In the genomic region with DNA sequence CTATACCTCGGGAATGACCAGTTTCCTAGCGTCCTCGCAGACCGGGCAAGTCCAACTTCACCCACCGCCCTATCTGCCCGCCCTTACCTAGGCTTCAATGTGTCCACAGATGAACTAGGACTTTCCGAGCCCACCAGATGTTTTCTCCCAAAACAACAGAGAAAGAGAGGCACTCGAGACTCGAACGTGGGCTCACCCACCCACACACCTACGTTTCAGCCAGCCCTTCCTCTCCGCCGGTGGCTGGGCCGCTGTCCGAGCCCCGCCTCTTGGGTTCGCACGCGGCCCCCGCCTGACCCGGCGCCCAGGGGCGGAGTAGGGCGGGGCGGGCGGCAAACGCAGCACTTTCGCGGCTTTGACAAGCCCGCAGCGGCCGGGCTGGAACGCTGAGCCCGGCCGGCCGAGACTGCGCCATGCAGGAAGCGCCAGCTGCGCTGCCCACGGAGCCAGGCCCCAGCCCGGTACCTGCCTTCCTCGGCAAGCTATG, we compare ENCODE assay signal across 8 mouse cellular contexts. TPM values are rescaled to one million over a fixed set of nuclear protein-coding genes. Genes with fewer than 3 reads are reported as not detected.
DNase-seq lines count a peak whose midpoint lies in the region; ATAC-seq and TF ChIP-seq lines count a peak whose summit lies in the region.

TSS of gene Hsf4 (plus strand) at position 341 of the 487 bp plus-strand sequence.

- intact Hi-C loops in heart, adult 2 months (cut with DNase I) = loop anchor here (10.0 kb wide), 1 partner anchor 615 kb away; no protein-coding TSS in a partner anchor

- peaks cover 3% of the 10 kb centered on the region for H3K4me1 ChIP-seq in heart, adult 2 months (ENCODE audit: control insufficient read depth, insufficient read depth, low read length)
- peaks cover 3% of the 10 kb centered on the region; the same call in 1 of the 2 replicates for H3K4me1 ChIP-seq in kidney, adult 2 months (ENCODE audit: control insufficient read depth, insufficient read depth, low read length)
- H3K4me1 ChIP-seq in lung, embryonic 15.5 days = peaks cover 44% of the 10 kb centered on the region

- no peak for TF ChIP-seq EP300 in heart, adult 2 months (IDR thresholded peaks at IDR 0.05; ENCODE audit: insufficient read depth, low read depth, low read length)

- no peak for TF ChIP-seq CTCF in heart, adult 2 months (IDR thresholded peaks at IDR 0.05)
- no peak for TF ChIP-seq CTCF in kidney, adult 2 months (conservative IDR thresholded peaks at IDR 0.05; ENCODE audit: insufficient read depth, insufficient read length, low read depth, low read length)

- H3K4me3 ChIP-seq in heart, adult 2 months = peak within 1 kb of the TSS; percentile 45
- H3K4me3 ChIP-seq in kidney, adult 2 months (ENCODE audit: insufficient read depth, low read depth, low read length) = peak within 1 kb of the TSS; percentile 56
- H3K4me3 ChIP-seq in lung, embryonic 15.5 days = peak within 1 kb of the TSS; percentile 45

- 2% methylated on average over 42 of the region's 42 CpGs for WGBS in heart, adult 2 months
- WGBS in kidney, adult 2 months = 2% methylated on average over 42 of the region's 42 CpGs
- under 1% methylated on average over 42 of the region's 42 CpGs for WGBS in lung, embryonic 15.5 days

- no peaks in the 10 kb centered on the region for H3K36me3 ChIP-seq in heart, adult 2 months (ENCODE audit: control insufficient read depth, insufficient read depth, low read length)
- H3K36me3 ChIP-seq in kidney, adult 2 months (ENCODE audit: control insufficient read depth, insufficient read depth, low read length) = peaks cover 1% of the 10 kb centered on the region
- H3K36me3 ChIP-seq in lung, embryonic 15.5 days = no peaks in the 10 kb centered on the region

- no peaks in the 10 kb centered on the region for H3K27me3 ChIP-seq in heart, adult 2 months (ENCODE audit: control insufficient read depth, insufficient read depth, low read length)
- H3K27me3 ChIP-seq in kidney, adult 2 months (replicated peaks; ENCODE audit: control insufficient read depth, insufficient read depth, low read length) = no peaks in the 10 kb centered on the region
- peaks cover 78% of the 10 kb centered on the region for H3K27me3 ChIP-seq in lung, embryonic 15.5 days

- H3K9ac ChIP-seq in heart, adult 2 months (ENCODE audit: low read depth, low read length) = peak within 1 kb of the TSS; percentile 86
- peak within 1 kb of the TSS; percentile 28 for H3K9ac ChIP-seq in lung, embryonic 15.5 days

- ATAC-seq in lung, embryonic 15.5 days (ENCODE audit: borderline replicate concordance, extremely low read depth, low FRiP score, low TSS enrichment) = peak; percentile 33; the same call in 1 of the 2 replicates

- no peaks in the 10 kb centered on the region for H3K79me2 ChIP-seq in heart, adult 2 months (replicated peaks; ENCODE audit: control insufficient read depth, insufficient read depth, low read length)

- H3K27ac ChIP-seq in heart, adult 2 months = peak within 1 kb of the TSS; percentile 75
- peak within 1 kb of the TSS; percentile 59 for H3K27ac ChIP-seq in kidney, adult 2 months (ENCODE audit: insufficient read depth, low read depth, low read length)
- no peak within 1 kb of the TSS for H3K27ac ChIP-seq in lung, embryonic 15.5 days

- peak; percentile 47; the same call in 1 of the 2 replicates for TF ChIP-seq POLR2A in heart, adult 2 months (IDR thresholded peaks at IDR 0.05; ENCODE audit: insufficient read depth, low read depth, low read length)
- no peak for TF ChIP-seq POLR2A in kidney, adult 2 months (IDR thresholded peaks at IDR 0.05; ENCODE audit: low read depth, low read length)

- H3K4me2 ChIP-seq in lung, embryonic 15.5 days = peak within 1 kb of the TSS; percentile 91

- peak; percentile 77 for DNase-seq in cerebellum, adult 11-12 months
- DNase-seq in cerebellum, postnatal 4 days (ENCODE audit: low spot score in 2 of 2) = no peak
- peak; percentile 50 to 62 for DNase-seq in urinary bladder, adult 18-20 months (ENCODE audit: low spot score in 2 of 2)
- DNase-seq in urinary bladder, postnatal 4 days (ENCODE audit: low spot score in 2 of 2) = no peak
- peak; percentile 85 to 87 for DNase-seq in heart, adult 2 months
- DNase-seq in kidney, adult 2 months = peak; percentile 84
- peak; percentile 63 for DNase-seq in right cerebral cortex, postnatal 25 days

- H3K9me3 ChIP-seq in lung, embryonic 15.5 days = no peaks in the 10 kb centered on the region

RNA-seq across cellular contexts. Expression of gene Hsf4, which starts in this region (rescaled TPM):
- total RNA-seq in heart, adult 2 months (2021) = 1 to 10 TPM; 2.7 to 3.9 TPM
- polyA plus RNA-seq in heart, adult 2 months (2012; rRNA removed) = 4.3 and 5.4 TPM in 2 replicates
- 2.1 and 2.7 TPM in 2 replicates for polyA plus RNA-seq in kidney, adult 2 months (2012; rRNA removed)
- 0.61 and 0.69 TPM in 2 replicates for polyA plus RNA-seq in lung, embryonic 15.5 days (2015; fragmentation: Nextera tagmentation; extraction: Ambion mirVana)

Comparison
In these comparisons a context has a peak if more than half of its experiments do, and no peak if none do; other contexts are left out.
1. DNase-seq: peak in cerebellum, adult 11-12 months (single experiment), urinary bladder, adult 18-20 months (2 of 2), heart, adult 2 months (2 of 2), kidney, adult 2 months (single experiment) and right cerebral cortex, postnatal 25 days (single experiment); none in cerebellum, postnatal 4 days (0 of 2) and urinary bladder, postnatal 4 days (0 of 2).
2. Peak in ATAC-seq, H3K4me3 ChIP-seq, H3K9ac ChIP-seq and H3K4me2 ChIP-seq in lung, embryonic 15.5 days; RNA of the gene not detected or under 1 TPM.
3. Peak in every context shown above with its lines, with median percentiles within 50 percentile points of each other: H3K4me3 ChIP-seq.